Mouse (Mus musculus) cortical plate, adult 2 months (tissue): Measurements from ENCODE around the gene 2210016L21Rik.

Source experiments
- CTCF ChIP-seq: fragments of 200-500 bp; IDR thresholded peaks from 2 replicates; pipeline ENCODE4 v1.5.1; 2011; ENCODE audit warnings: mild to moderate bottlenecking, control low read depth, low read length; ENCODE audit not compliant: insufficient read depth; ENCODE audit errors: extremely low read depth
- POLR2A ChIP-seq: fragments of 200-500 bp; IDR thresholded peaks from 2 replicates; pipeline ENCODE4 v1.6.1; 2011; ENCODE audit warnings: mild to moderate bottlenecking, low read length, control low read depth; ENCODE audit not compliant: insufficient read depth; ENCODE audit errors: extremely low read depth

- TF ChIP-seq CTCF (no peak), POLR2A (no peak)
Observed at GRCm38 (mm10) chr5:114969064-114969463, 27.1 kb downstream of the 2210016L21Rik start.
